Mouse (Mus musculus) CD4-positive, CD25-positive, alpha-beta regulatory T cell, adult 4 months (primary cell): ENCODE measurements around the gene Prss56. TPM values are rescaled to one million over a fixed set of nuclear protein-coding genes. Genes with fewer than 3 reads are reported as not detected.

Source experiments
- ATAC-seq: one replicate; pipeline ENCODE4 v1.8.0; 2017
- polyA plus RNA-seq, 2 experiments: library from polyadenylated mRNA; unstranded; fragments of 100-300 nt; shearing (Covaris generic); gene quantifications; one replicate each; pipeline ENCODE4 v1.2.1; 2017

Prss56 gene
- polyA plus RNA-seq, 2 experiments from 2014 or later: not detected

DNA sequence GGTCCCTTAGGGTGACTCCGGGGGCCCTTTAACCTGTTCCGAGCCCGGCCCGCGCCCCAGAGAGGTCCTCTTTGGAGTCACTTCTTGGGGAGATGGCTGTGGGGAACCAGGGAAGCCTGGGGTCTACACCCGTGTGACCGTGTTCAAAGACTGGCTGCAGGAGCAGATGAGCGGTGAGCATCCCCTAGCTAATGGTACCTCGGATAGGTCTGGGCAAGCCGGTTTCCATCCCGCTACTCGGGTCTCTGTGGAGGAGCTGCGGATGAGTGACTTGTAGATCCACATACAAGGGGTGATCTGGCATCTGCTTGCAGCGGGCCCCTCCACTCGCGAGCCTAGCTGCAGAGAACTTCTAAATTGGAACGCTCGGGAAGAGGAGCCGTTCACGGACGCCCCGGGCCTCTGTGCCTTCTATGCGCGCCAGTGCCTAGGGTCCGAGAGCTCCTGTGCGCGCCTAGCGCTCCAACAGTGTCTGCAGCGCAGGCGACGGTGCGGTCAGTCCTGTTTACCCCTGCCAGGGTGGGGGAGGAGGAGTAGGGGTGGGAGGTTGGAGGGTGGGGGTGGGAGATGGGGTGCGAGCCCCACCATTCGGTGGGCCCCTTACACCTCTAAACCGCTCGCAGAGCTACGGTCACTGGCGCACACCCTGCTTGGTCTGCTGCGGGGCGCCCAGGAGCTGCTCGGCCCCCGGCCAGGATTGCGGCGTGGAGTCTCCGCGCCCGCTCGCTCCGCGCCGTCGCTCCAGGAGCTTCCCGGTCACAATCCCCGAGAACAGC, 3.3 kb downstream of the Prss56 start:
- ATAC-seq: no peak

DNA sequence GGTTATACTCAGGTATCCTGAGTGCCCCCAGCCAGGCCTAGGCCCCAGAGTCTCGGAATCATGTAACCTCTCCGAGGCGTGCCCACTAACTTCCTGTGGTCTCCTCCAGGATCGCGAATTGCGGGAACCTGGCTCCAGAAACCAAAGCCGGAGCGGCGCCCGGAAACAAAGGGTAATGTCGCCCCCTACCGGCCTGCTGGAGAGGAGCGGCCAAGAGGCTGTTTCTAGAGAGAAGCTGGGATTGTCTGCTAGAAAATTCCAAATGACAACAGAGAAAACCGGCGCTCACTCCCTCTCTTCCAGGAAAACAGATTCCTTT, 3.9 kb downstream of the Prss56 start:
- peak; percentile 66 for ATAC-seq

DNA sequence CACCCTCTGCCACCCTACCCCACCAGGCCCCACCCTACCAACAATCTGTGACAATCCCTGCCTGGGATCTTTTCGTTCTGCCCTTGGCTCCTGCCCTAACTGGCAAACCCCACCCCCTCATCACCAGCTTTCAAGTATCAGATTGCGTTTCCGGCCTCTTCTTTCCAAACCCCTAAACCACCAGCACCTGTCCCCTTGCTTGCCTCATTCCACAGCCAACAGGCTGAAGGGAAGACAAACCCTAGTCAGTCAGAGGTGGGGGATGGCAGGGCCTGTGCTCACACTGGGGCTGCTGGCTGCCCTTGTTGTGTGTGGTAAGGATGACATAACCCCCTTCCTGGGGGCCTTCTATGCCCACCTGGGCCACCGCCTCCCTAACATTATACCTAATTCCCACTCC, 7.3 kb downstream of the Prss56 start, which contains the start of gene Chrnd:
Gene Chrnd (plus strand): TSS at position 179 of the 400 bp plus-strand sequence.
- ATAC-seq: no peak

GRCm38 (mm10) chr1:87197296-87197695, 14.2 kb downstream of the Prss56 start:
- ATAC-seq: no peak

GRCm38 (mm10) chr1:87198119-87199065, 15.3 kb downstream of the Prss56 start:
- ATAC-seq: no peak

DNA sequence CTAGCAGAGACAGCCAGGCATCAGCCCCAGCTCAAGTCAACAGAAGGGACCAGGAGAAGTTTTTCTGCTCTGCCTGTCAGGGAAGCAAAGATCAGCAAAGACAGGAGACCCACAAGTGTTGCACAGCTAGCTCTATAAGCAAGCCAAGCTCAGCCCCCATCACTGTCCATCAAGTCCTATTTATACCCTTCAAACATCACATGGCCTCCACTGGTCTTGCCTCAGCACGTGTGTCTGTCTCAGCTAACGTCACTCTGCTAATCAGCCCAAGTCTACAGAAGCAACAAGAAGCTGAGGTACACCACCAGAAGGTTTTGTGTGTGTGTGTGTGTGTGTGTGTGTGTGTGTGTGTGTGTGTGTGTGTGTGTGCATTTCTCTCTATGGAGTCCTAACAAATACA, 17.7 kb downstream of the Prss56 start:
- ATAC-seq: no peak

DNA sequence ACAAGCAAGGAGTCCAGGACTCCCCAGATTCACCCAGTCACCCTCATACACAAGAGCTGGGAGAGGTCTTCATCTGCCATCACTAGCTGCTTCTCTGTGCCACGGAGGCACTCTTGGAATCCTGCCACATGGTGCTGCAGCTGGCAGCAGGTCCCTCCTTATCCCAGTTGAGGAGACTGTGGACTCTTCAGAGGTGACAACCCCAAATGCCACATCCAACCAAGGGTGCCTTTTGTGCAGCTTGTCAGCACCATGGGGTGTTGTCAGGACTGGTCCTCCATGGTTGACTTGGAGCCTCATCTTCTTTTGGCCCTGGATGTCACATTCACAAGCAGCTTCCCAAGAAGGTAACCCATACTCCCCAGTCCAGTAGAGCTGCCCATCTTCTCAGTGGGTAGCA, 18.7 kb downstream of the Prss56 start:
- no peak for ATAC-seq

GRCm38 (mm10) chr1:87203779-87204178, 20.7 kb downstream of the Prss56 start:
- ATAC-seq: no peak

DNA sequence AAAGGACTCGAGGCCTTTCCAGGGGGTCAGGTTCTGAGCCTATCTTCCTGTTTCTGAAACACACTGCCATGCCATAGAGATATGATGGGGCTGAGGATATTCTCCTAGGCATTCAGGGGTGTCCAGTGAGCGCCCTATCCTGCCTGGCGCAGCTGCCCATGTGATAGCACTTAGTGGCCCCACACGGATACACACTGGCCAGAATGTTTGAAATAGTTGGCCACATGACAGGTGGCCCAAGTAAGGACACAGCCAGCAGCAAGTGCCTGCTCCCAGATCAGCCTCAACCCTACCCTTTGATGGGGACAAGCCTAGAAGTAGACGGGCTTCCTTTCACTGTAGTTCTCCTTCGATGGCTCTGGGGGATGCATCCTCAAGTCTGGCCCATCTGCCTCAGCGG, 21.4 kb downstream of the Prss56 start, which contains the start of gene Chrng:
Gene Chrng (plus strand): TSS at position 193 of the 400 bp plus-strand sequence.
- ATAC-seq: no peak

GRCm38 (mm10) chr1:87205038-87205437, 21.9 kb downstream of the Prss56 start:
- ATAC-seq: peak; percentile 51

- no peak for ATAC-seq
These were observed 22.4 kb downstream of the Prss56 start for GRCm38 (mm10) chr1:87205502-87205901.

GRCm38 (mm10) chr1:87206339-87206738, 23.2 kb downstream of the Prss56 start:
- ATAC-seq: no peak

DNA sequence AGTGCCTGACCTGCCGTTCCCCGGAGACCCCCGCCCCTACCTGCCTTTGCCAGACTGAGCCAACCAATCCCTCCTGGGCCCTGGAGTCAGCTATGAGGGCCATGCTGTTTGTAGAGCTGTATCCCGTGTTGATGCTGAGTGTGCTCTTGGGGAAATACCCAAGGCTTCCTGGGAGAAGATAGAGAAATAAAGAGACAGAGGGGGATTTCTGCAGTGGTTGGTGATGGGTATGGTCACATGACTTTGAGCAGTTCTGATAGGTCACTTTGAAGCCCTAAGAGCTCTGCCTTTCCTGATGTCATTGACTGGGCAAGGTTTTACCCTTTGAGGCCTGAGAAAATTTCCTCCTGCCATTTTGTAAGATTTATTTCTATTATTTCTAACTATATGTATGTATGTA, 28.3 kb downstream of the Prss56 start:
- ATAC-seq: no peak

DNA sequence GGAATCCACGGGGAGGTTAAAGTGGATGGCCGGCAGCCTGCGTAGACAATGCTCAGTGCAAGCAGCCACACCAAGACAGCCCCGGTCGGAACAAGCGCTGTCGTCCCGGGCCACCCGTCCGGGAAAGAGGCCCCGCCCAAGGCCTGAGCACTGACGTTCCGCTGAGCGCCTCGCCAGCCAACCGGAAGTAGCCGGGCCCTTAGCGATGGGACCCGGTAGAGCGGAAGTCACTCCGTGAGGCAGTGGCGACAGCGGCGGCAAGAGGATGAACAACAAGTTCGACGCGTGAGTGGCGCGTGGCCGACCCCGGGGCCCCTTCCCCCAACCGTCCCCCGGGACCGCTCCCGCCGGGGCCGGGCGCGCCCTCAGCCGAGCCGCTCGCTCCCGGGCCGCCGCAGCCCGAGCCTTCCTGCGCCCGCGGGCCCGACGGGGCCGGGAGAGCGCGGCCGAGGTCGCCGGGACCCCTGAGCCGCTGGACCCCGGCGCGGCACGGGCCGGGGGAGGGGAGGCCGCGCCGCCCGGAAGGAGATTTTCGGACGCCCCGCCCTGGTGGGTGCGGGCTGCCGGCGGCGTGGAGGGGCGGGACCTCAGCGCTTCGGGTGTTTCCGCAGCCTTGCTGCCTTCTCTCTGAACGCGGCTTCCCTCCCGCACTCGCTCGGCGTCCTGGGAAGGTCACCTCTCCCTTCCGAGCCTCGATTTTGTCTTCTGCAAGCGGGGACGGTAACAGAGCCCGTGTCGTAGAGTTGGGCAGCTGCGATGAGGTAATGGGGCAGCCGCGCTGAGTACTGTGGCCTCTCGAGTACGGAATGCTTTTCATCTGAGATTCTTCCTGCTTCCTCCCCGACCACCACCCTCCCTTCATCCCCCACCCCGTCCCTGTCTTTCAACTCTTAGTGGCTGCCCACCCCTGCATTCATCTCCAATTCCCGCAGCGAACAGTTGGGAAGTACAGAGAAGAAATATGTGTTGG, 30.9 kb downstream of the Prss56 start, which contains the start of gene Eif4e2:
Gene Eif4e2 (plus strand): TSS at position 180 of the 970 bp plus-strand sequence.
- ATAC-seq: peak; percentile 88

DNA sequence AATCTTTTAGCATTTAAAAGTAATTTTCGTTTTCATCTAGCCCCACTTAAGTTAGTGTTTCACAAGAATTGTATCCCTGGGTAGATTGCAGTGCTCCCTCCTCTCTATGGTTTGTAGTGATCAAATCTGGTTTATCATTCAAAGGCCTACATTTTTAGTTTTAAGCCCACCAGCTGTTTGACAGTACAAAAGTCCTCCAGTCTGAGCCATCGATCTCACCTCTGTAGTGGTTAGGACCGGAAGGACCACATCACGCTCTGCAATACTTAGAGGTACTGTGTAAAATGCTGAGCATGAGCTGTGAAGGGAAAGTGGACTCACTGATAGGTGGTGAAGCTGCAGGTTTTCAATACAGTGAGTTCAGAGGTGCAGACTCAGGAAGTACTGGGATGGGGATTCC, 31.6 kb downstream of the Prss56 start:
- peak; percentile 38 for ATAC-seq

GRCm38 (mm10) chr1:87217938-87218337, 34.8 kb downstream of the Prss56 start:
- peak; percentile 12 for ATAC-seq

DNA sequence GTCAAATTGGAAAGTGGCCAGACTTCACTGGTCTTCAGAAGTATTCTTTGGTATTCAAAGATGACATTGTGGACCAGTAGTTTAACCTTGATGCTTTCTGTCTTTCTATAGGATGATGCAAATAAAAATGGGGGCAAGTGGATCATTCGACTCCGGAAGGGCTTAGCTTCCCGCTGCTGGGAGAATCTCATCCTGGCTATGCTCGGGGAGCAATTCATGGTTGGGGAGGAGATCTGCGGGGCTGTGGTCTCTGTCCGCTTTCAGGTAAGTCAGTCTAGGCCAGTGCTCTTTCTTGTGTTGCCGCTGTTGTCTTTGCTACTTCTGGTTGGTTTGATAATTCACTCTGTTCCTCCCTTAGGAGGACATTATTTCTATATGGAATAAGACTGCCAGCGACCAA, 42.6 kb downstream of the Prss56 start:
- no peak for ATAC-seq

DNA sequence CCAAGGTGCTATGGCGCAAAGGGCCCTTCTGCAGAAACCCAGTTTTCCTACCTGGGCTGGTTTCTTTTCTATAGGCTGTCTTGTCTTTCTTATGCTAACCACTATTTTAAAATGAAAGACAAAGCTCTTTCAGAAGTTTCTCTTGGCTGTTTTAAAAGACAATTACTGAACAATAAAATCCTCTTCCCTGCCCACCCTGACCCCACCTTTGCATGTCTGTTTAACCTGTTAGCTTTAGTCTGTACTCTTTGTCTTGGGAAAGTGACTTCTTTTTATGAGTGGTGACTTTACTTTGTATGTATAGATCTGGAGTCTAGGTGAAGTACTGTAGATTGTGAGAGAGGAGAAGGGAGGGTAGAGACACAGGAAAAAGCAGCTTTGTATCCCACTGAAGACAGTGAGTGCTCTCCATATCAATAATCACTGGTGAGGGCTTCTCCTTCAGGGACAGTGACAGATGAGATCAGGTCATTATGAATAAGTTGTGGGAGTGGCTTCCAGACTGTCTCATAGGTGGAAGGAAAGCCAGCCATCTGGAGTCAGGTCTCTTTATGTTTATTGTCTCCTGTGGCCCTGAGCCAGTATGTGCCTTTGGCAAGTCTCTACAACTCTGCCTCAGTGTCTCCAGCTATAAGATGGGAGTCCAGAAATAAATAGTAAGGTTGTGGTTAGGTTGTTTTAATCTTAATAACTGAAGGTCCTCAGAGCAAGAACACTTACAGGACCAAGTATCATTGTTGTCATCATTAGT, 43.5 kb downstream of the Prss56 start:
- ATAC-seq: no peak

GRCm38 (mm10) chr1:87227160-87227550, 44.0 kb downstream of the Prss56 start:
- no peak for ATAC-seq

- ATAC-seq: no peak
These were observed 47.5 kb downstream of the Prss56 start for GRCm38 (mm10) chr1:87230606-87231005.

GRCm38 (mm10) chr1:87232197-87232596, 49.1 kb downstream of the Prss56 start:
- no peak for ATAC-seq
